Mouse (Mus musculus) CD4-positive, CD25-positive, alpha-beta regulatory T cell, adult 4 months (primary cell): ENCODE data around the gene Copz2. TPM values are rescaled to one million over a fixed set of nuclear protein-coding genes. Genes with fewer than 3 reads are reported as not detected.

Source experiments
- ATAC-seq: one replicate; pipeline ENCODE4 v1.8.0; 2017
- polyA plus RNA-seq, 2 experiments: library from polyadenylated mRNA; unstranded; fragments of 100-300 nt; shearing (Covaris generic); gene quantifications; one replicate each; pipeline ENCODE4 v1.2.1; 2017

The Copz2 gene
- polyA plus RNA-seq, 2 experiments from 2014 or later: not detected

- ATAC-seq: no peak
Observed at GRCm38 (mm10) chr11:96908594-96908993, 58.9 kb downstream of the Copz2 start.

- ATAC-seq: peak; percentile 85
Observed at GRCm38 (mm10) chr11:96910003-96910402, 60.3 kb downstream of the Copz2 start.

Other genes with a start within 250 kb of the Copz2 start
- 10 to 100 TPM; 11.7 to 21.8 TPM for gene Snx11, start 72.3 kb upstream of the Copz2 start, polyA plus RNA-seq
- 10 to 100 TPM; 50.8 to 52.7 TPM for gene Cbx1, start 60.7 kb upstream of the Copz2 start, polyA plus RNA-seq
- 10 to 100 TPM; 21.3 to 26.1 TPM for gene Nfe2l1, start 19.9 kb upstream of the Copz2 start, polyA plus RNA-seq
- 100 to 1,000 TPM in 1 of 2 experiments, 10 to 100 TPM in 1; 82.3 to 119 TPM for gene Cdk5rap3, start 66.6 kb downstream of the Copz2 start, polyA plus RNA-seq
- 1 to 10 TPM in 1 of 2 experiments, under 1 TPM in 1; 0.48 to 1.5 TPM for gene Prr15l, start 78.2 kb downstream of the Copz2 start, polyA plus RNA-seq
- 10 to 100 TPM; 28.5 to 48.5 TPM for gene Pnpo, start 94.1 kb downstream of the Copz2 start, polyA plus RNA-seq
- 10 to 100 TPM; 19.5 to 22.9 TPM for gene Sp2, start 133.1 kb downstream of the Copz2 start, polyA plus RNA-seq
- 1 to 10 TPM; 1.7 to 3.0 TPM for gene Sp6, start 163.5 kb downstream of the Copz2 start, polyA plus RNA-seq
- gene Scrn2, start 180.1 kb downstream of the Copz2 start, polyA plus RNA-seq: 10 to 100 TPM in 1 of 2 experiments, 1 to 10 TPM in 1; 7.3 to 14.8 TPM
- gene Lrrc46, start 191.5 kb downstream of the Copz2 start, polyA plus RNA-seq: not detected
- 10 to 100 TPM; 60.9 to 82.9 TPM for gene Mrpl10, start 191.7 kb downstream of the Copz2 start, polyA plus RNA-seq
- 10 to 100 TPM; 24.9 to 46.4 TPM for gene Osbpl7, start 200.8 kb downstream of the Copz2 start, polyA plus RNA-seq